Mouse (Mus musculus) heart, embryonic 12.5 days (tissue): ENCODE measurements around the gene Btnl2. TPM values are rescaled to one million over a fixed set of nuclear protein-coding genes. Genes with fewer than 3 reads are reported as not detected.

ENCODE experiments used
- ATAC-seq: fragments of 200-750 bp; cut with Nextera tagmentation; 2 replicates; pipeline ENCODE4 v1.8.0; 2017; ENCODE audit warnings: moderate TSS enrichment, moderate library complexity; ENCODE audit not compliant: insufficient number of reproducible peaks, low FRiP score
- H3K27ac ChIP-seq: fragments of 300-500 bp; sonication (generic); 2 replicates; pipeline ENCODE4 v1.5.1; 2016; ENCODE audit warnings: mild to moderate bottlenecking, moderate library complexity; ENCODE audit not compliant: poor library complexity, severe bottlenecking
- H3K27me3 ChIP-seq: fragments of 300-500 bp; sonication (generic); replicated peaks from 2 replicates; pipeline ENCODE4 v1.6.1; 2016; ENCODE audit warnings: mild to moderate bottlenecking, moderate library complexity
- H3K36me3 ChIP-seq: fragments of 300-500 bp; sonication (generic); 2 replicates; pipeline ENCODE4 v1.6.1; 2016; ENCODE audit warnings: mild to moderate bottlenecking, moderate library complexity
- H3K4me1 ChIP-seq: fragments of 300-500 bp; sonication (generic); replicated peaks from 2 replicates; pipeline ENCODE4 v1.6.1; 2016; ENCODE audit warnings: mild to moderate bottlenecking
- H3K4me2 ChIP-seq: fragments of 300-500 bp; sonication (generic); 2 replicates; pipeline ENCODE4 v1.6.1; 2016; ENCODE audit warnings: mild to moderate bottlenecking, moderate library complexity
- H3K4me3 ChIP-seq: fragments of 300-500 bp; sonication (generic); 2 replicates; pipeline ENCODE4 v1.5.1; 2016; ENCODE audit warnings: mild to moderate bottlenecking
- H3K9ac ChIP-seq: fragments of 300-500 bp; sonication (generic); 2 replicates; pipeline ENCODE4 v1.6.1; 2016; ENCODE audit warnings: mild to moderate bottlenecking, moderate library complexity
- H3K9me3 ChIP-seq: fragments of 300-500 bp; sonication (generic); replicated peaks from 2 replicates; pipeline ENCODE4 v1.6.1; 2016; ENCODE audit warnings: mild to moderate bottlenecking, moderate library complexity
- WGBS: fragments of 180-500 bp; shearing (Covaris S2); methylation state at CpG from one replicate; pipeline ENCODE4 v1.1.7; 2016; 5-methylcytosine and 5-hydroxymethylcytosine counted together
- polyA plus RNA-seq: library from polyadenylated mRNA; unstranded; fragments of >200 nt; fragmentation: Nextera tagmentation; extraction: Ambion mirVana; gene quantifications from 2 replicates; pipeline ENCODE4 v1.2.1, GENCODE M21; 2016

Btnl2 gene
- polyA plus RNA-seq, 1 experiment from 2014 or later, result 0.09 TPM

DNA sequence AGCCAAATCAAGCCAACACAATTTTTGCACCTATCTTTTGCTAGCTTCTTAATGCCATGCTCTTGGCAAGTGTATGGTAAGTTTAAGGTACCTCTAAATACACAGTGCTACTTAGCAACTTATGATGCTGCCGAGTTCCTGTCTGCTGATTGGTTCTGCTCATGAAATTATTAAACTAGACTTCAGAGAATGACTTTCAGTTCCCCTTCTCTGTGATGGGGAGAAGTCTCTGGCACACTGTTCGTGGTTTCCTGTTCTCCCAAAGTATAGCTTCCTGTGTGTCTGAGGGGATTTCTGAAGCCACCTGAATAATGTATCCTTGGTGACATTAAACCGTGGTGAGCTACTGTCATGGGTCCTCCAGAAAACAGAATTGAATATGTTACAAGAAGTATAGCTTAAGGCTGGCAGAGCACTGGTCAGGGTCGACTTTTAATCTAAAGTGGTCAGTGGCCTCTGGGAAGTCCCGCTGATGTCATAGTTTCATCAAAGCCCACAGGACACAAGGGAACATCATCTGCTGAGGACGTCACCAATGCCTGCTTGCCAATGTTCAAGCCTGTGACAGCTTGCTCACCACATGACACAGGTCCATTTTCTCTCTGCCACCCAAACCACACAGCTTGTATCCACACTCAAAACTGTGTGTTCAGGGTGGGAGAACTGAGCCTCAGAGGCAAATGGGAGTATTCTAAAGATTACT lies 6.9 kb upstream of the Btnl2 start:
- no peak overlapping the region for H3K27ac ChIP-seq
- 57% methylated on average over 6 of the region's 6 CpGs for WGBS
- H3K9ac ChIP-seq, result no peak overlapping the region
- H3K36me3 ChIP-seq, result no peaks in the 10 kb centered on the region
- H3K4me3 ChIP-seq, result no peak overlapping the region
- no peaks in the 10 kb centered on the region for H3K9me3 ChIP-seq
- ATAC-seq, result no peak
- no peaks in the 10 kb centered on the region for H3K4me1 ChIP-seq
- no peak overlapping the region for H3K4me2 ChIP-seq
- H3K27me3 ChIP-seq, result peaks cover 14% of the 10 kb centered on the region; the same call in 1 of the 2 replicates

DNA sequence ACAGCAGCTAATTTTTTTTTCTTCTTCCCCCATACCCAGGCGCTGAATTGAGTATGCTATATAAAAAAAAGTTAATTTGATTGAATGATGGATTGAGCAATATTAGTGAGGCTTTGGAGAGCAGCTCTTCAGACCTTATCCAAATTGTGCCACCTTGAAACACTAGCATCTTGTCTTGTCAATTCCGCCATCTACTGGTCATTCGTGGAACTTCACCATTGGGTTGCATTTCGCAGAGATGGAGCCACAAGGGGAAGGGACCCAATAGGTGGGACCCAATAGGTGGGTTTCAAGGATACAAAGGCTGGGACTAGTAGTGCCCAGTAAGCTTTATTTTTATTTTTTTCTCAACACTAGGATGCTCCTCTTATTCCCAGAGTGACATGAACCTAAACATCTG lies 5.2 kb upstream of the Btnl2 start:
- peaks cover 12% of the 10 kb centered on the region; the same call in 1 of the 2 replicates for H3K27me3 ChIP-seq
- H3K27ac ChIP-seq, result no peak overlapping the region
- no peaks in the 10 kb centered on the region for H3K4me1 ChIP-seq
- H3K4me2 ChIP-seq, result no peak overlapping the region
- WGBS, result 6% methylated on average over 4 of the region's 4 CpGs
- 0 out of 2 replicates have a peak, but pooled peaks cover under 1% of the 10 kb centered on the region for H3K9me3 ChIP-seq
- H3K36me3 ChIP-seq, result no peaks in the 10 kb centered on the region
- H3K9ac ChIP-seq, result no peak overlapping the region
- no peak overlapping the region for H3K4me3 ChIP-seq
- no peak for ATAC-seq

DNA sequence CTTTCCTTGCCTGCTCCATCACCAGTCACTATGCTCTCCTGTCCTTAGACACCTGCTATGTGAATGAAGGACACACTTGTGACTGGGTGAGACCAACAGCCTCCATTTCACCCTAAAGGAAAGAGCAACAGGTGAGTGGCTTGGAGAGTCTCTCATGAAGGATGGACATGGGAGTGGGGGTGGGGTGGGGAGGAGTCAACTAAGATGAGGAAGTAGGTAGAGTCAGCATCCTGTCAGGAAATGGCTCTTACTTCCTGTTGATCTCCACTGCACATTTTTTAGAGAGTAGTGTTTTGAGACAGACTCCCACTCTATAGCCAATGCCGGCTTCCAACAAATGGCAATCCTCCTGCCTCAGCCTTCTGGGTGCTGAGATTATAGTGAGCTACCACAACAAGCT lies 318 bp downstream of the Btnl2 start:
- no peak for ATAC-seq
- Histone ChIP-seq H3K9ac (no peak overlapping the region), H3K4me3 (no peak overlapping the region), H3K27me3 (0 out of 2 replicates have a peak, but pooled peaks cover 4% of the 10 kb centered on the region), H3K4me1 (no peaks in the 10 kb centered on the region), H3K36me3 (no peaks in the 10 kb centered on the region), H3K9me3 (0 out of 2 replicates have a peak, but pooled peaks cover 7% of the 10 kb centered on the region), H3K27ac (no peak overlapping the region), H3K4me2 (no peak overlapping the region)
- WGBS, result 73% methylated on average over 1 of the region's 1 CpGs

DNA sequence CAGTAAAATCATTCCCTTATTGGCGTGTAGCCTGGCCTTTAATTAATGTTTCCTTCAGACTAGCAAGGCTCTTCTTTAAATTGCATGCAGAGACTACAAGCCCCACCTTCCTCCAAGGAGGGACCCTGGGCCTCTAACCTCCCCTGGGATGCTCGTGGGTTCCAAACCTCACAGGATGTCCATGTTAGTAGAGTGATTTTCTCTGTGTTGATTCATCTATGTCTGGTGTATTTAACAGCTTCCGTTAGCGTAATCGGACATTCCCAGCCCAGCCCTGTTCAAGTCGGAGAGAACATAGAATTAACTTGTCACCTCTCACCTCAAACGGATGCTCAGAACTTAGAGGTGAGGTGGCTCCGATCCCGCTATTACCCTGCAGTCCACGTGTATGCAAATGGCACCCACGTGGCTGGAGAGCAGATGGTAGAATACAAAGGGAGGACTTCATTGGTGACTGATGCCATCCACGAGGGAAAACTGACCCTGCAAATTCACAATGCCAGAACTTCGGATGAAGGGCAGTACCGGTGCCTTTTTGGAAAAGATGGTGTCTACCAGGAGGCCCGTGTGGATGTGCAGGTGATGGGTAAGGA lies 8.4 kb downstream of the Btnl2 start:
- H3K27ac ChIP-seq, result no peak overlapping the region
- H3K27me3 ChIP-seq, result 0 out of 2 replicates have a peak, but pooled peaks cover 7% of the 10 kb centered on the region
- no peak overlapping the region for H3K9ac ChIP-seq
- H3K9me3 ChIP-seq, result peaks cover 4% of the 10 kb centered on the region; the same call in 1 of the 2 replicates
- 80% methylated on average over 15 of the region's 15 CpGs for WGBS
- no peak for ATAC-seq
- H3K4me2 ChIP-seq, result no peak overlapping the region
- no peak overlapping the region for H3K4me3 ChIP-seq
- H3K4me1 ChIP-seq, result no peaks in the 10 kb centered on the region
- H3K36me3 ChIP-seq, result no peaks in the 10 kb centered on the region

DNA sequence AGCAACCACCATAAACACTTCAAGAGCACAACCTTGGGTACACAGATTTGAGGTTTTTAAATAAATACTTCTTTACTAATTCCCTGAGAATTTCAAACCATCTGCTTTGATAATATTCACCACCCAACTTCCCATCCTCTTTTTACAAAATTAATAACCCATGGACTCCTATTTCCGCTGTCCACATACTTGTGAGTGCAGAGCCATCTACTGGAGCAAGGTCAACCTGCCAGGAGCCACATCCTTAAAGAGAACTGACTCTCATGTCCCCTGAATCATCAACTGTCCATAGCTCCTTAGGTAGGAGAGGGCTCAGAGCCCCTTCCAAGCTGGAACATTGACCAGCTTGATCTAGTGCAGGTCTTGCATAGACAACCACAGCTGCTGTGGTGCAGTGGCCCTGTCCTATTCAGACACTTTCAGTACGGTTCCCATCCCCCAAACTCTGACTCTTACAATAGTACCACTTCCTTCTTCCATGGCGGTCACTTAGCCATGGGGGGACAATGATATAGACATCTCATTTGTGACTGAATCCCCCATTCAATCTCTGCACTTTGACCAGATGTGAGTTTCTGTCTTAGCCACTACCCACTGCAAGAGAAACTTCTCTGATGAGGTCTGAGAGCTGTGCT lies 9.2 kb downstream of the Btnl2 start:
- ATAC-seq, result no peak
- H3K4me3 ChIP-seq, result no peak overlapping the region
- no peak overlapping the region for H3K27ac ChIP-seq
- 0 out of 2 replicates have a peak, but pooled peaks cover 7% of the 10 kb centered on the region for H3K27me3 ChIP-seq
- H3K9me3 ChIP-seq, result peaks cover 4% of the 10 kb centered on the region; the same call in 1 of the 2 replicates
- H3K36me3 ChIP-seq, result no peaks in the 10 kb centered on the region
- H3K4me2 ChIP-seq, result no peak overlapping the region
- no peaks in the 10 kb centered on the region for H3K4me1 ChIP-seq
- no peak overlapping the region for H3K9ac ChIP-seq
- WGBS, result 72% methylated on average over 3 of the region's 3 CpGs

DNA sequence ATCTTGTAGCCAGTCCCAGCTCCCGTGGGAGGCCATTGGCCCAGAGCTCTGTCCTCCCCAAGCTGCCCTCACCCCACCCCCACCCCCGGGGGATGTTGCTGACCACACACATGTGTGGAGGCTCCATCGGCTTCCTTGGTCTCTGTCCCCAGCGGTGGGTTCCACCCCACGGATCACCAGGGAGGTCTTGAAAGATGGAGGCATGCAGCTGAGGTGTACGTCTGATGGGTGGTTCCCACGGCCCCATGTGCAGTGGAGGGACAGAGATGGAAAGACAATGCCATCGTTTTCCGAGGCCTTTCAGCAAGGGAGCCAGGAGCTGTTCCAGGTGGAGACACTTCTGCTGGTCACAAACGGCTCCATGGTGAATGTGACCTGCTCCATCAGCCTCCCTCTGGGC lies 10.4 kb downstream of the Btnl2 start:
- H3K4me3 ChIP-seq, result no peak overlapping the region
- no peak overlapping the region for H3K27ac ChIP-seq
- no peaks in the 10 kb centered on the region for H3K36me3 ChIP-seq
- H3K4me1 ChIP-seq, result no peaks in the 10 kb centered on the region
- 0 out of 2 replicates have a peak, but pooled peaks cover 7% of the 10 kb centered on the region for H3K27me3 ChIP-seq
- no peak overlapping the region for H3K4me2 ChIP-seq
- no peak overlapping the region for H3K9ac ChIP-seq
- 69% methylated on average over 10 of the region's 10 CpGs for WGBS
- no peak for ATAC-seq
- peaks cover 4% of the 10 kb centered on the region; the same call in 1 of the 2 replicates for H3K9me3 ChIP-seq

DNA sequence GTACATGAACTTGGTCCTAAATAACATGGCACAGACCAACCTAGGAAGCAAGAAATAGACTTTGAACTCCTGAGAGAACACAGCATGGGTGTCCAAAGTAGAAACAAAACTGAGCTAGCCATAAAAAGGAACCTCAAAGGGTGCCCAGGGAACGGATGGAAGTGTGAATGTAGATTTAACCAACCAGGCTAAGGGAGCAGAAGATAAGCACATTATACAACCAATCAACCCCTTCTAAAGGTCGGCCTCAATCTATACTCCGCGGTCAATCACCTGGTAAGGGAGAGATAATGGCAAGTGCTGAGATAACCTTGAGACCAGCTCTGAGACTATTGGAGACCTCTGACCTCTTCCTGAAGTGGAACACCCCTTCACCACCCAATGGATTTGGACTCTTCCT lies 15.9 kb downstream of the Btnl2 start:
- no peak overlapping the region for H3K4me2 ChIP-seq
- 54% methylated on average over 4 of the region's 4 CpGs for WGBS
- H3K4me1 ChIP-seq, result no peaks in the 10 kb centered on the region
- no peaks in the 10 kb centered on the region; the same call in 1 of the 2 replicates for H3K27me3 ChIP-seq
- H3K36me3 ChIP-seq, result no peaks in the 10 kb centered on the region
- no peak for ATAC-seq
- H3K4me3 ChIP-seq, result no peak overlapping the region
- peaks cover 4% of the 10 kb centered on the region; the same call in 1 of the 2 replicates for H3K9me3 ChIP-seq
- no peak overlapping the region for H3K9ac ChIP-seq
- no peak overlapping the region for H3K27ac ChIP-seq

DNA sequence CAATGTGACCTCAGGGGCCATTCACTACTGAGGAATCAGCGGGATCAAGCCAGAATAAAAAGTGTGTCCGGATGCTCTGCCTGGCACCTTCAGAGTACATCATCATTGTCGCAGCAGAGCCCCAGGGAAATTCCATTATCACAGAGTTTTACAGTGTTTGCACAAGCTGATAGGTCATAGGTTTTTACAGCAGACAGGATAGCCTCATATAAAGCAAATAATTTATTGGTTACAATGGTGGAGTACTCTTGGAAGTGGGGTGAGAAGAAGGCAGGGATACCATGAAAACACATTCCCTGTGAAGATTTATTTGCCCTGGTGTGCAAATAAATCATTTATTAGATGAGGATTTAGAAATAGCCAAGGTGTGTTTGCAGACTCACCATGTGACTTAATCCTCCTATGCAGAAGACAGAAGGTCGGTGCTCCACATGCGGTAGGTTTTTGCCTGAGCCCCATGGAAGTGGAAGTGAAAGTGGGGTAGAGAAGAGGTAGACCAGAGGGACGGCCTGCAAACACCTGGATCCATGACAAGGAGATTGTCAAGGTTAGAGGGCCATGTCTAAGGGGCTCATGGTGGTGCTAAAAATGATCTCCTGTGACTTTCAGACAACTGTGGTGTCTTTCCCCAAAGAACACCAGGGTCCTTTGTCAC lies 18.6 kb downstream of the Btnl2 start:
- no peaks in the 10 kb centered on the region for H3K36me3 ChIP-seq
- H3K4me1 ChIP-seq, result no peaks in the 10 kb centered on the region
- WGBS, result 74% methylated on average over 6 of the region's 6 CpGs
- H3K4me2 ChIP-seq, result no peak overlapping the region
- no peak overlapping the region for H3K9ac ChIP-seq
- H3K27me3 ChIP-seq, result peaks cover 3% of the 10 kb centered on the region; the same call in 1 of the 2 replicates
- no peak for ATAC-seq
- H3K27ac ChIP-seq, result no peak overlapping the region
- no peaks in the 10 kb centered on the region for H3K9me3 ChIP-seq
- no peak overlapping the region for H3K4me3 ChIP-seq

DNA sequence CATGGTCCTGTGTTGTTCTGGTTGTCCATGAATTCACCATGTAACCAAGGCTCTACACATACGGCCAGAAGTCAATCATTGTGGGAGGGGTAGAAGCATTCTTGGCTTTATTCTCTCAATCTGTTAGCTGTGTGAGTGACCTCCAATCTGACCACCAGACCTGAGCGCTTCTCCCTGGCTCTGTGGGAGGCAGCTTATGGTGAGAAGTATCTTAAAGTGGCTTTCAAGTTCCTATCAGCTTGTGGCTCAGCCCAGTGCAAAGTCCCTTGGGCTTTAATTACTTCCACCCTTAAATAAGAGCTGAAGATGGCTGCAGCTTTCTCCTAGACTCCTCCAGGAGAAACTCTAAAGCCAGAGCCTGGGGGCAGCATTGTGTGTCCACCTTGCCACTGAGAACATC lies 22.2 kb downstream of the Btnl2 start, which contains the start of gene Btnl1:
Gene Btnl1, plus strand, starts transcription at position 286 of the 400 bp plus-strand sequence.
- H3K9me3 ChIP-seq, result no peaks in the 10 kb centered on the region
- no peak within 1 kb of the TSS for H3K27ac ChIP-seq
- H3K4me1 ChIP-seq, result no peaks in the 10 kb centered on the region
- no peak for ATAC-seq
- no peak within 1 kb of the TSS for H3K4me3 ChIP-seq
- H3K27me3 ChIP-seq, result peaks cover 4% of the 10 kb centered on the region; the same call in 1 of the 2 replicates
- H3K9ac ChIP-seq, result no peak within 1 kb of the TSS
- WGBS, result 64% methylated on average over 2 of the region's 2 CpGs
- no peaks in the 10 kb centered on the region for H3K36me3 ChIP-seq
- H3K4me2 ChIP-seq, result no peak within 1 kb of the TSS

DNA sequence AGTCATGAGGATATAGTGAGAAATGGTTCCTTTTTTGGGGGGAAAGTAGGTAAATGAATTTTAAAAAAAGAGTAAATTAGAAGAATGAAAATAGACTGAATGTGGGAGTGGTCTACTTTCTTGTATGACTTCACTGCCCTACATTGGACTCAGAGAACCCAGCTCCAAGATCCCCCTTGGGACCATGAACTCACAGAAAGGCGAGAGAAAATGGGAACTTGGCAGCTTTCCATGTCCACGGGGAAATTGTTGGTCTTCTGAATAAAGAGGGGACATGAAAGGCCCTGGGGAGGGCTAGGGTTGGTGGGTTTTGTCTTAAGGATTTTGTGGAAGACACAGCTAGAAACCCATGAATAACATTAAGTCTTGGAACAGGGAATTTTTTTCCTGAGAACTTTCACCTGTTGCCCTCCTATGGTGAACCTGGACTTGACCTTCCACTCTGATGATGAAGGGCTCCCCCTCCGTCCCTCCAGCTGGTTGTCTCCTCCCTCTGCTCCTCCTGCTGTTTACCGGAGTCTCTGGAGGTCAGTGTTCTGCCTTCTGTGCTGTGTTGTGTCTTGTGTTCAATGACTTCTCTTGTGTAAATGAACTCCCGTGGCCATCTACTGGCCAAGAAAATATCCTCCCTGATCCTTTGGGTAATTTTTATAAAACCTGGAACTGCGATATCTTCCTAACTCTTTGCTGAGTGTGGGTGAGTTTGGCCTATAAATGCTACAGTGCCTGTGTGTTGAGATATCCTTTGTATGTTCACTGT lies 23.0 kb downstream of the Btnl2 start:
- H3K4me3 ChIP-seq, result no peak overlapping the region
- no peaks in the 10 kb centered on the region for H3K36me3 ChIP-seq
- H3K4me2 ChIP-seq, result no peak overlapping the region
- no peaks in the 10 kb centered on the region for H3K4me1 ChIP-seq
- H3K27me3 ChIP-seq, result peaks cover 11% of the 10 kb centered on the region; the same call in 1 of the 2 replicates
- WGBS, result 54% methylated on average over 6 of the region's 6 CpGs
- no peak overlapping the region for H3K9ac ChIP-seq
- no peak for ATAC-seq
- H3K9me3 ChIP-seq, result no peaks in the 10 kb centered on the region
- H3K27ac ChIP-seq, result no peak overlapping the region
